Mouse (Mus musculus): Measurements from ENCODE around the gene Snapc5. TPM values are rescaled to one million over a fixed set of nuclear protein-coding genes. Genes with fewer than 3 reads are reported as not detected.

Snapc5 gene
- polyA plus RNA-seq, 1 experiment from 2014 or later = 107 TPM

- no peak overlapping the region for H3K4me3 ChIP-seq (ENCODE audit: inconsistent target)
- 100% methylated on average over 1 of the region's 1 CpGs for WGBS (ENCODE audit: missing documents)
- no peaks in the 10 kb centered on the region for H3K36me3 ChIP-seq (ENCODE audit: inconsistent target)
- H3K27ac ChIP-seq = no peak overlapping the region
- H3K79me2 ChIP-seq (ENCODE audit: inconsistent target) = peaks cover 99% of the 10 kb centered on the region
Measured at GRCm38 (mm10) chr9:64219305-64219704, 40.2 kb downstream of the Snapc5 start.

GRCm38 (mm10) chr9:64219772-64220420, 40.8 kb downstream of the Snapc5 start:
- H3K79me2 ChIP-seq (ENCODE audit: inconsistent target) = peaks cover 99% of the 10 kb centered on the region
- H3K27ac ChIP-seq = no peak overlapping the region
- no peaks in the 10 kb centered on the region for H3K36me3 ChIP-seq (ENCODE audit: inconsistent target)
- no peak overlapping the region for H3K4me3 ChIP-seq (ENCODE audit: inconsistent target)
- WGBS (ENCODE audit: missing documents) = 97% methylated on average over 9 of the region's 10 CpGs

DNA sequence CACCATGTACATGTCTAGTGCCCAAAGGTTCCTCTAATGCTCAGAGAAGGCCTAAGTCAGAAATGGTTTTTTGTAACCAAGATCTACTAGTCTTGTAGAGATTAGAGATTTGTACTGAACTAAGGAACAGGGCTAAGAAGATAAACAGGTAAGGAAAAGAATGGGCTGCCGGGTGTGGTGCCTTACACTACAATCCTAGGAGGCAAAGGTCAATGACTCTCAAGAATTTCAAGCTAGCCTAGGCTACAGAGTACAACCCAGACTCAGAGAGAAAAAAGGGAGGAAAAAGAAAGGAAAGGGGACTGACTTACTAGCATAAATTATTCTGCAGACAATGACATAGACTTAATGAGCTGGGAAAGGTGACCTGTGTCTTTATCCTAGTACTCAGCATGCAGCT, 41.5 kb downstream of the Snapc5 start:
- whole genome bisulfite sequencing (ENCODE audit: missing documents) = 92% methylated on average over 1 of the region's 1 CpGs
- H3K36me3 ChIP-seq (ENCODE audit: inconsistent target) = no peaks in the 10 kb centered on the region
- peaks cover 99% of the 10 kb centered on the region for H3K79me2 ChIP-seq (ENCODE audit: inconsistent target)
- no peak overlapping the region for H3K27ac ChIP-seq
- no peak overlapping the region for H3K4me3 ChIP-seq (ENCODE audit: inconsistent target)

GRCm38 (mm10) chr9:64221480-64221879, 42.4 kb downstream of the Snapc5 start:
- 100% methylated on average over 1 of the region's 4 CpGs for WGBS (ENCODE audit: missing documents)
- no peaks in the 10 kb centered on the region for H3K36me3 ChIP-seq (ENCODE audit: inconsistent target)

GRCm38 (mm10) chr9:64222098-64222497, 43.0 kb downstream of the Snapc5 start:
- 4% methylated on average over 2 of the region's 2 CpGs for WGBS (ENCODE audit: missing documents)
- no peaks in the 10 kb centered on the region for H3K36me3 ChIP-seq (ENCODE audit: inconsistent target)
- peaks cover 99% of the 10 kb centered on the region for H3K79me2 ChIP-seq (ENCODE audit: inconsistent target)
- no peak overlapping the region for H3K4me3 ChIP-seq (ENCODE audit: inconsistent target)
- peak overlapping the region; percentile 24; the same call in 1 of the 2 replicates for H3K27ac ChIP-seq

More at GRCm38 (mm10) chr9:64221480-64221879, 42.4 kb downstream of the Snapc5 start:
- Histone ChIP-seq H3K79me2 (ENCODE audit: inconsistent target) (peaks cover 99% of the 10 kb centered on the region), H3K27ac (no peak overlapping the region), H3K4me3 (ENCODE audit: inconsistent target) (no peak overlapping the region)

DNA sequence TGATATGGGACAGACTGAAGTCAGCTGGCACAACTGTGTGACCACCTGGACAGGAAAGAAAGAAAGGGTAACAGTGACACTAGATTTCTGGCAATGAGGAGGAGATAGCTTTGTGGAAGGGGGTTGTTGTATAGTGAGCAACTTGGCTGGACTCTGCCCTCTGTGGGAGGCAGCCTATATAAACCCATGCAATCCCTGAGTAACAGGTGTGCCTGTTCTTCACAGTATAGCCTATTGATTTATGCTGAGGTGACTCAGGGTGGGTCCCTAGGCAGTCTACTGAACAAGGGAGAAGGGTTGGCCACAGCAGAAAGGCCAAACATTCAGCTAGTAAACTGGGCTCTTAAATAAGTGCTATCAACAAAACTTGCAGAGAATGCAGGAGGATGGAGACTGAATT, 46.7 kb downstream of the Snapc5 start:
- H3K27ac ChIP-seq = no peak overlapping the region
- H3K36me3 ChIP-seq (ENCODE audit: inconsistent target) = no peaks in the 10 kb centered on the region
- peaks cover 99% of the 10 kb centered on the region for H3K79me2 ChIP-seq (ENCODE audit: inconsistent target)
- H3K4me3 ChIP-seq (ENCODE audit: inconsistent target) = no peak overlapping the region

- 3% methylated on average over 12 of the region's 12 CpGs for WGBS (ENCODE audit: missing documents)
- peak overlapping the region; percentile 13; the same call in 1 of the 2 replicates for H3K27ac ChIP-seq
- no peak overlapping the region; the same call in 1 of the 2 replicates for H3K4me3 ChIP-seq (ENCODE audit: inconsistent target)
- peaks cover 100% of the 10 kb centered on the region for H3K79me2 ChIP-seq (ENCODE audit: inconsistent target)
- no peaks in the 10 kb centered on the region for H3K36me3 ChIP-seq (ENCODE audit: inconsistent target)
Measured at GRCm38 (mm10) chr9:64227736-64228135, 48.7 kb downstream of the Snapc5 start.

GRCm38 (mm10) chr9:64228972-64229371, 49.9 kb downstream of the Snapc5 start:
- H3K4me3 ChIP-seq (ENCODE audit: inconsistent target) = no peak overlapping the region
- no peak overlapping the region for H3K27ac ChIP-seq
- no peaks in the 10 kb centered on the region for H3K36me3 ChIP-seq (ENCODE audit: inconsistent target)
- H3K79me2 ChIP-seq (ENCODE audit: inconsistent target) = peaks cover 100% of the 10 kb centered on the region

DNA sequence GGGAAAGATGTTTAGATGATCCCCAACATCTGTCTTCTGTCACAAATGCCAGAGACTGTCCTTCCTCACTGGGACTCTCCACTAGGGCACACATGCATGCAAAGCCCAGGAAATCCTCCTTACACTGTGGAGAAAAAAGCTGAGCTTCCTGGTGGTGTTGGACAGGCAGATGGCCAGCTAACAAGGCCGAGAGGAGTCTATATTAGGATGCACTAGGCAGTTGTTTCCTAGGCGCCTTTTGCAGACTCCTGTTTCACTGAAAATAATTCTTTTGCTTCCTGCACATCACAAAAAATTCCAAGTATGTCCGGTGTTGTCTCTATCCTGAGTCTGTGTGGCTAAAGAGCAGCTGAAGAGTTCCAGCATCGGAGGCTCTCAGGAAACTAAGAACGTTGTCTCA, 52.1 kb downstream of the Snapc5 start:
- no peak overlapping the region for H3K27ac ChIP-seq
- peaks cover 8% of the 10 kb centered on the region; the same call in 1 of the 2 replicates for H3K36me3 ChIP-seq (ENCODE audit: inconsistent target)
- H3K79me2 ChIP-seq (ENCODE audit: inconsistent target) = peaks cover 100% of the 10 kb centered on the region
- no peak overlapping the region for H3K4me3 ChIP-seq (ENCODE audit: inconsistent target)
- 89% methylated on average over 5 of the region's 5 CpGs for WGBS (ENCODE audit: missing documents)

- Histone ChIP-seq H3K36me3 (ENCODE audit: inconsistent target) (peaks cover 8% of the 10 kb centered on the region; the same call in 1 of the 2 replicates), H3K4me3 (ENCODE audit: inconsistent target) (no peak overlapping the region)
- 95% methylated on average over 3 of the region's 3 CpGs for WGBS (ENCODE audit: missing documents)
Measured at GRCm38 (mm10) chr9:64231674-64232073, 52.6 kb downstream of the Snapc5 start.

GRCm38 (mm10) chr9:64232257-64232957, 53.3 kb downstream of the Snapc5 start:
- Histone ChIP-seq H3K36me3 (ENCODE audit: inconsistent target) (peaks cover 8% of the 10 kb centered on the region; the same call in 1 of the 2 replicates), H3K27ac (no peak overlapping the region)
- 98% methylated on average over 9 of the region's 9 CpGs for WGBS (ENCODE audit: missing documents)

More at GRCm38 (mm10) chr9:64231674-64232073, 52.6 kb downstream of the Snapc5 start:
- Histone ChIP-seq H3K79me2 (ENCODE audit: inconsistent target) (peaks cover 99% of the 10 kb centered on the region), H3K27ac (no peak overlapping the region)

More at GRCm38 (mm10) chr9:64232257-64232957, 53.3 kb downstream of the Snapc5 start:
- Histone ChIP-seq H3K4me3 (ENCODE audit: inconsistent target) (no peak overlapping the region), H3K79me2 (ENCODE audit: inconsistent target) (peaks cover 92% of the 10 kb centered on the region)

Other genes with a start within 250 kb of the Snapc5 start
- 0.09 to 5.5 TPM (median 0.29 TPM) in 3 replicates for gene Smad6, start 157.2 kb upstream of the Snapc5 start, polyA plus RNA-seq (2018)
- gene Lctl, start 62.1 kb upstream of the Snapc5 start, polyA plus RNA-seq (2018) = not detected in 3 replicates
- 1.1 to 13.3 TPM (median 12.2 TPM) in 3 replicates for gene Zwilch, start 6.2 kb upstream of the Snapc5 start, polyA plus RNA-seq (2018)
- gene Rpl4, start 5.9 kb upstream of the Snapc5 start, polyA plus RNA-seq (2018) = 739 to 959 TPM (median 766 TPM) in 3 replicates
- gene Uchl4, start 55.9 kb downstream of the Snapc5 start, polyA plus RNA-seq (2018) = 0.13 TPM in 1 of 3 replicates, not detected in the others
- gene Map2k1, start 74.4 kb downstream of the Snapc5 start, polyA plus RNA-seq (2018) = 30.9 to 88.8 TPM (median 78.1 TPM) in 3 replicates
- 13.3 to 77.2 TPM (median 22.0 TPM) in 3 replicates for gene Tipin, start 102.3 kb downstream of the Snapc5 start, polyA plus RNA-seq (2018)
- gene Dis3l, start 162.0 kb downstream of the Snapc5 start, polyA plus RNA-seq (2018) = 13.3 to 16.9 TPM (median 14.4 TPM) in 3 replicates
- not detected in 3 replicates for gene Megf11, start 206.4 kb downstream of the Snapc5 start, polyA plus RNA-seq (2018)

Data from macrophage (primary cell).